Mouse (Mus musculus) frontal cortex, postnatal 36 days (tissue): ENCODE measurements around the gene Trim44.

Experiments used
- DNase-seq, 2 experiments: peaks; one replicate each; pipeline ENCODE4 v3.0.0; 2022; ENCODE audit warnings: low spot score in 2 of 2

The Trim44 gene

GRCm38 (mm10) chr2:102407363-102408184, at the start of gene Trim44:
TSS of gene Trim44 (minus strand) at chr2:102407828.
- DNase-seq, result no peak

- no peak for DNase-seq
Observed at GRCm38 (mm10) chr2:102455126-102455525, 47.5 kb upstream of the Trim44 start.

GRCm38 (mm10) chr2:102453447-102453846, 45.8 kb upstream of the Trim44 start:
- DNase-seq, result no peak

- peak; percentile 24 to 50 for DNase-seq
Observed at GRCm38 (mm10) chr2:102451671-102452549, 44.3 kb upstream of the Trim44 start, which contains the start of gene Fjx1. TSS of gene Fjx1 (minus strand) at chr2:102452499.

- DNase-seq, result peak; percentile 55 to 65
Observed at GRCm38 (mm10) chr2:102450761-102451670, 43.4 kb upstream of the Trim44 start.

GRCm38 (mm10) chr2:102450248-102450760, 42.7 kb upstream of the Trim44 start:
- DNase-seq, result peak in 1 of 2 experiments; percentile 65

GRCm38 (mm10) chr2:102449630-102450247, 42.1 kb upstream of the Trim44 start:
- DNase-seq, result peak; percentile 19 to 28

- no peak for DNase-seq
Observed at GRCm38 (mm10) chr2:102449056-102449455, 41.4 kb upstream of the Trim44 start.

GRCm38 (mm10) chr2:102447831-102448230, 40.2 kb upstream of the Trim44 start:
- DNase-seq, result no peak

- DNase-seq, result no peak
Observed at GRCm38 (mm10) chr2:102446851-102447250, 39.2 kb upstream of the Trim44 start.

GRCm38 (mm10) chr2:102437357-102438030, 29.9 kb upstream of the Trim44 start:
- DNase-seq, result no peak

- DNase-seq, result no peak
Observed at GRCm38 (mm10) chr2:102433879-102434278, 26.3 kb upstream of the Trim44 start.

- DNase-seq, result no peak
Observed at GRCm38 (mm10) chr2:102431084-102431483, 23.5 kb upstream of the Trim44 start.

GRCm38 (mm10) chr2:102427974-102428373, 20.3 kb upstream of the Trim44 start:
- DNase-seq, result no peak

GRCm38 (mm10) chr2:102426434-102426833, 18.8 kb upstream of the Trim44 start:
- no peak for DNase-seq

GRCm38 (mm10) chr2:102416149-102416743, 8.6 kb upstream of the Trim44 start:
- no peak for DNase-seq

- DNase-seq, result no peak
Observed at GRCm38 (mm10) chr2:102412738-102413137, 5.1 kb upstream of the Trim44 start.

GRCm38 (mm10) chr2:102410615-102411014, 3.0 kb upstream of the Trim44 start:
- DNase-seq, result no peak

- no peak for DNase-seq
Observed at GRCm38 (mm10) chr2:102409741-102410140, 2.1 kb upstream of the Trim44 start.
